Mouse (Mus musculus) adipose tissue, adult 10 weeks (tissue): ENCODE measurements around the gene Zfp661. TPM values are rescaled to one million over a fixed set of nuclear protein-coding genes. Genes with fewer than 3 reads are reported as not detected.

Source experiments
- polyA plus RNA-seq: library from polyadenylated mRNA; stranded (reverse); fragments of 350-450 nt; fragmentation: Illumina TruSeq; extraction: RNeasy Lipid Tissue Mini Kit (QIAGEN cat#74804); gene quantifications from one replicate; pipeline ENCODE4 v1.2.3, GENCODE M21; 2014; ENCODE audit warnings: low read depth, low replicate concordance

Gene Zfp661
- polyA plus RNA-seq = 4.7 TPM

GRCm38 (mm10) chr2:127586694-127587513, at the start of gene Zfp661, which contains the start of gene Mrps5:
Zfp661 (minus strand) TSS chr2:127587094.
Mrps5 (plus strand) TSS chr2:127587222.

GRCm38 (mm10) chr2:127541185-127541584, 45.7 kb downstream of the Zfp661 start, which contains the start of gene Prom2:
Prom2 (minus strand) TSS chr2:127541467.

Other genes starting within 250 kb of the Zfp661 start
- gene Astl, start 248.5 kb downstream of the Zfp661 start, polyA plus RNA-seq = not detected
- gene Adra2b, start 223.9 kb downstream of the Zfp661 start, polyA plus RNA-seq = 0.57 TPM
- gene Gpat2, start 161.9 kb downstream of the Zfp661 start, polyA plus RNA-seq = 0.73 TPM
- 43.4 TPM for gene Fahd2a, start 142.5 kb downstream of the Zfp661 start, polyA plus RNA-seq
- 28.1 TPM for gene Kcnip3, start 65.0 kb downstream of the Zfp661 start, polyA plus RNA-seq
- gene Prom2, start 45.6 kb downstream of the Zfp661 start, polyA plus RNA-seq = 364 TPM
- 60.1 TPM for gene Mrps5, start 128 bp upstream of the Zfp661 start, polyA plus RNA-seq
- gene Mal, start 69.6 kb upstream of the Zfp661 start, polyA plus RNA-seq = 92.9 TPM
- 6.4 TPM for gene Mall, start 142.8 kb upstream of the Zfp661 start, polyA plus RNA-seq
- gene Nphp1, start 201.8 kb upstream of the Zfp661 start, polyA plus RNA-seq = 35.5 TPM
- 37.9 TPM for gene Mtln, start 205.4 kb upstream of the Zfp661 start, polyA plus RNA-seq
- gene Bub1, start 244.8 kb upstream of the Zfp661 start, polyA plus RNA-seq = 1.4 TPM